Mouse (Mus musculus) mesoderm, embryonic 11.5 days (tissue): Measurements from ENCODE around the gene Gata3.
A peak's percentile ranks its signal among the peaks of the same experiment; 100 is the strongest.

Source experiments
- DNase-seq: peaks from one replicate; pipeline ENCODE4 v3.0.0-alpha.2; 2012; ENCODE audit warnings: low read depth, low spot score

Gata3 gene

DNA sequence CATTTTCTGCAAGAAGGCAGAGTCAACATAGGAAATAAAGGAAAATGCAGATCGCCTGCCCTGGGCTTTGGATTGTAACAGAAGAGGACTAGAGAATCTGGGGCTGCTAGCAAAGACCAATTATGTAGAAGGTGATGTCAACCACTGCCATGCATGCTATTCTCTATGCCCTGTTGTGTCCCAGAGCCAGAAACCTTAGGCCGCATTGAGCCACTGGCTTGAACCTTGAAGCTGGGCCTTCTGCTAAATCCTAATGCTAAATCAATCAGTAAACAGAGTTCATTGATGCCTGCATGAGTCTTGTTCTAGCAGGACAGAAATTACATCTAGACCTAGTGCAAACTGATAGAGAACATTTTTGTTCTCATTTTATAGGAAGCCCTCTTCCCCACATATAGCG lies 3.8 kb downstream of the Gata3 start:
- DNase-seq, result no peak

DNA sequence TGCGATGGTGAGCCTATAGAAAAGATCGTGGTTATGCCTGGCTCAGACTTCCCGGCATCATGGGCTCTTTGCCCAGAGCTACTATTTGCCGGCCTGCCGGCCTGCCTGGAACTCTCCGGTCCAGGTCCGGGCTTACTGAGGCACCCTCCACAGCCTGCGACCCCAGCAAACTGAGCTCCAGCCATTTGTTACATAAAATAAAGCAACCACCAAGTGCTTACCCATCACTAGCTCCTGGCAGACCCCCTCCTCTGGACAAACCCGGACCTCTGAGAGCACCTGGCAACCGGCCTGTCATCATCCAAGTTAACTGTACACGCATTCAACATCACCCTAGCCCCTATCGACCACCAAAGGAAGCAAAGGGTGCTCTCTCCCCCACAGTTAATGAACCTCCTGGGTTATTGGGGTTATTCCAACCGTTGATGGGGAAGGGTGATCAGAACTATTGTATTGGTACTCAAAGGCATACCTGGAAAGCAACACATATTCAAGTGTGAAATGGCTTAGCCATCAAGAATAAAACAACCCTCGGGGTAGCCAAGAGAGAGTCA lies 4.5 kb downstream of the Gata3 start:
- no peak for DNase-seq

DNA sequence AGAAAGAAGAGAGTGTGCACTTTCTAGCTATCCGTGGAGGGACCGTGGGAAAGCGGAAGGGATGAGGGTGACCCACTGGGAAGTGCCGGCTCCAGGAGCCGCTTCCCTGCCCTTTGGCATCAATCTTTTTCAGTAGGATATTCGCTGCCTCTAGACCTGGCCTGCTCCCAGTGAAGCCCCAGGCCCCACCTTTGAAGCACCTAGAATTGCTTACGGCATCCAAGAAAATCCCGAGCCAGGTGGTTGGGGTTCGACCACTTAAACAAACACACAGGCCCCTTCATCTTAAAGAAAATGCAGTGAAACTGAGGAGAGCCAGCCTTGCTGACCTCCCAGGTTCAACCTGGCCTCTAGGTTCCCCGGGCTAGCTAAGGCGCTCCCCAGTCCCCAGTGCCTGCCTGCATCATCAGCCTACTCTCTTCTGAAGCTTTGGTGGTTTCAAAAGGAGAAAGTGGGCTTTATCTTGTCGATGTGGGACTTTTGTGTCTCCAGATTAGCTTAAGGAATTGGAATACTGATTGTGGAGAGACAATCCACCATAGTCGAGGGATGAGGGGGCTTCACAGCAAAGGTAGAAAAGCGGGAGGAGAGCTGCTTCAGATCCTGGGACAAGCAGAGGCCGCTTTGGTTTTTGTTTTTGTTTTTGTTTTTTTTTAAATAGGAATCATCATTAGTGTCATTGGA lies 5.2 kb downstream of the Gata3 start:
- DNase-seq, result no peak

DNA sequence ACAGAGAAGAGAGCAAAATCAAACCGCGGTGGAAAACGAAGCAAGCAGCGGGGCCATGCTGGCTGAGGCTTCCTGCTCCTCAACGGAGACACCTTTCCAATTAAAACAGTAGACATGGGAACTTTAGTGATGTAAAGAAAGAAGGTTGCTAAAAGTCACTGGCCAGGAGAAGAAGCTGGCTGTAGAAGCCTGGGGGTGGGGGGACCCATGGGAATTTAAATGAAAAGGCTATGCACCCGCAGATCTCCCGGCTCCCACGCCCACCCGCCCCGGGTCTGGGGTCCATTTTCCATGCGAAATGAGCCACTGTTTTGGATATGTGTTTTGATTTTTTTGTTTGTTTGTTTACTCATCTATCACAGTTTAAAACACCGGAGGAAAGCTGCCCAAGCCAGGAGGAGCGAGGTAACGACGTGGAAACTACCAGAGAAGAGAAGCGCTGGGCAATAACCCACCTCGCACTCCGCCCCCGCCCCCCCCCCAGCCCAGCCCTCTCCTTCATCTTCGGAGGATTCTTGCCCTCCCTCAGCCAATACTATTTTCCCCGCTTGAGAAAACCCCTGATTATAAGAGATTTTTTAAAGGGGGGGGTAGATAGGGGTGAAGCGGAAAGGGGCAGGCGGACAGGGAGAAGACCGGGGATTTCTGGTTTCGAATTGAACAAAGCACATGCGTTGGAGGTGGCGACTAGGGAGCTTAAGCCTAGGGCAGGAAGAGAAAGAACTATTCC lies 5.9 kb downstream of the Gata3 start:
- no peak for DNase-seq

DNA sequence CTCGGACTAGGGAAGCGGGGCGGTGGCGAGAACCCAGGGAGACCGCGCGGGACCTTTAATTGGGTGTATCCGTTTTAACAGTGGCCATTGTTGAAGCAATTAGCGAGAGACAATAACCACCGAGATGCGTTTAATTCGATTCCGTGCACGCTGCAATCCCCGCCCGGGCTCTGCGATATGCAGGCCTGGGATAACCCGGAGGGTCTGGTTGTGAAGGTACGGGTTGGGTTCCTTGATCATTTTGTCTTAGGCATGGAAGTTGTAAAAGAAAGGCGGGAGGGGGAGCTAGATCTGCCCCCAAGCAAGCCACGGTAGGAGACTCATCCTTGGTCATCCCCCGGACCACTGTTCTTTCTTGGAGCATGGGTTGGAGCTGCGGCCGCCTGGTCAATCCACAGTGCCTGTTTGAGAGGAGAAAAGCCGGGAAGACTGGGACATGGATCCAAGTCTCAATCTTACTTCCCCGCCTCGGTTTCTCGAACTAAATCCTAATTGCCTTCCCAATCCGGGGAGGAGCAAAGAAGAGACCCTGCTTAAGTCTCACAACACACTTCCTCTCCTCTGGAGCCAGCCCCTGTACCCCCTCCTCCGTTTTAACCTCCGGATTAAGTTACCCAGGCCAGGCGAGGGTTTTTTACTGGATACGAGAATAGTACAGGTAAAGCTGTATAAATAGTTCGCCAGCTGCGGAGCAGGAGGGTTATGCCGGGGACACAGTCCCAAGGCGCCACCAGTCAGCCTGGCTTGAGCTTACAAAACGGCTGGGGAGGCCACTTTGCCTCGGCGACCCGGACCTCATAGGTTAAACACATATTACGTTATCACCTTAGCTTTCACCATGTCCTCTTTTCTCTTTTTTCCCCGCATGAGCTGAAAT lies 6.7 kb downstream of the Gata3 start:
- no peak for DNase-seq

DNA sequence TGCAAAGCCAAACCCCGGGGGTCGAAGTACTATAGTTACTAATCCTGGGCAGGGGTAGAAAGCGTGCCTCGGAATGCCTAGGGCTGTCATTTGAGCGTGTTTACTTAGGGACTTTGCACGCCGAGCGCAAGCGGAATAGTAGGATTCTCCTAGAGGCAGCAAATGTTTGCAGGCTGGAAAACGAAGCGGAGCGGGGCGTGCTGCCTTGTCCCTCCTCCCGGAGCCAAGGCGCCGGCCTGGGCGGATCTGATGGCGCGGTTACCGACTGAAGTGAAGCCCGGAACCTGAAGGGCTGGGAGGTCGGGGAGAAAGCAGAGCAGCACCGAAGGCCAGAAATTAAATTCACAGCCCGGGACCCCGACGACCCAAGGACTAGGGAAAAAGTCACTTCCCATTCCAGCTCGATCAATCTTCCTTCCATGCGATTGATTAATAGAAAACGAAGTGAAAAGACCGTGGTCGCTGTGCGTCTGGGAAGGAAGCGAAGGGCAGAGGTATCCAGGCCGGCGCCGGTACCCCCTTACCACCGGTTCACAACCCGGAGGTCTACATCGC lies 7.4 kb downstream of the Gata3 start:
- DNase-seq, result no peak

DNA sequence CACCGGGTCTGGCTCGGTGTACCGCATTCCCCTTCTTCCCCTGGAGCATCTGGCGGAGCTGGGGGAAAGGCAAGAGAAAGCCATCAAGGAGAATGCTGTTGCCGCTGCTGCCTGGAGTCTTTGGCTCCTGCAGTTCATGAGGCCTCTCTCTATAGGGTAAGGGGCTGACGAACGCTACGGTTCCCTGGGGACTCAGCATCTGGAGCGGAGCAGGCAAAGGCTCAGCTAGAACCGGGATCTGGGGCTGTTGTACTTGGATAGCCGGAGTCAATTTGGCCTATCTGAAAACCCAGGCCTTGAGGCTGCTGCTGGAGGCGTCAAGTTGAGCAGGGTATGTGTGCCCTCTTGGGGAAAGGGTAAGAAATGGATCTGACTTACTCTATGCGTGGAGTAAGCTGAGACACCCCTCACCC lies 8.2 kb downstream of the Gata3 start:
- DNase-seq, result no peak

DNA sequence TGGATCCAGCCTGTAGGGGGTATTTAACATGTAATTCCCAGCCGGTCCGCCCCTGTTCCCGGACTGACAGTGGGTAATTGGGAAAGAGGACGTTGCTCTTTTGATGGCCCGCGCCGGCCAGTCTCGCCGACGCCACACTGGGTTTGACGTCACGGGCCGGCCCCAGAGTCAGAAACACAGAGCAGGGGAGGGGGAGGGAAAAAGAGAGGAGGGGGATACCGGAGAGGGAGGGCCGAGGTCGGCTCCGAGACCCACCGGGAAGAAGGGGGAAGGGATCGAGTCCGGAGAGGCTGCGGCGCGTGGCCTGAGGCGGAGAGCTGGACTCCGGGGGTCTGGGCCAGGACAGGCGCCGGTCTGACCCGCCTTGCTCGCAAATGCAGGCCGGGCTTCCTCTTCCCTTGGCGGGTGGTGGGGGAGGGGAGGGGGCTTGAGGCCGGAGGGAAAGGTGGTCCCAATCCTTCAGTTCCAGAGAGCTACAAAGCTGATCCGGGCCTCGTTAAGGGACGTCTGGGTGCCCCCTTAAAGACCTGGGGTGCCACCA lies 8.7 kb downstream of the Gata3 start, which contains the start of gene 4930412O13Rik:
Gene 4930412O13Rik (plus strand): TSS at position 202 of the 541 bp plus-strand sequence.
- DNase-seq, result peak; percentile 56

DNA sequence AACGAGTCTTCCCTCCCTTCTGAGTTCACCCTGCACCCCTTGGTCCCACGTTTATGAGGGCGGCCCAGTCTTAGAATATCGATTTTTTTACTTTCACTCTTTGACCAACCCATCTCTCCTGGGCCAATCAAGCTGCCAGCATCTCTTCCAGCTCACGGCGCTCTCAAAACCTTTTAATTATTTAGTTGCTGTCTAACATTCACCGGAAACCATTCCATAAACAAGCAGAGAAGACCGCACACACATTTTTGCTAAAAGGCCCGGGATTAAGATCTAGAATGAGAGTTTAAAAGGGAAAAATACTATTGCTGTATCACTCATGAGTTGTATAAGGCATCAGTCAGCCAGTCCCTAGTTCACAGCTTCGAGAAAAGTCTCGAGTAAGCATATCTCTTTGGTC lies 9.6 kb downstream of the Gata3 start:
- DNase-seq, result no peak

DNA sequence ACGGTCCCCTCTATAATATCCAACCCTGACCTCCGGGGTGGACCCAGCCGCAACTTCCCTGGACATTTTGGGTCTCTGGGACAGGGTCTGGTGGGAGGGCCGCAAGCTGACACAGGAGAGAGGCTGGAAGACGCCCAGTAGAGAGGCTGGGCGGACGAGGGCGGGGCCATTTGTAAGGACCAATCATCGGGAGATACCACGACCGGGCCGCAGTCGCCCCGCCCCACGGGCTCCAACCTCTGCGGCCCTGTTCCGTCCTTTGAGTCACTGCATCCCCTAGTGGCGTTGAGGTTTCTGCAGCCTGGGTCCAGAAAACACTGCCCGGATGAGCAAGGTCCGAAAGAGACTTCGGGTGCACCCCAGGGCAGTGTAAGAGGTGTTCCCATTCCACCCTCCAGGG lies 10.3 kb downstream of the Gata3 start:
- peak; percentile 96 for DNase-seq

DNA sequence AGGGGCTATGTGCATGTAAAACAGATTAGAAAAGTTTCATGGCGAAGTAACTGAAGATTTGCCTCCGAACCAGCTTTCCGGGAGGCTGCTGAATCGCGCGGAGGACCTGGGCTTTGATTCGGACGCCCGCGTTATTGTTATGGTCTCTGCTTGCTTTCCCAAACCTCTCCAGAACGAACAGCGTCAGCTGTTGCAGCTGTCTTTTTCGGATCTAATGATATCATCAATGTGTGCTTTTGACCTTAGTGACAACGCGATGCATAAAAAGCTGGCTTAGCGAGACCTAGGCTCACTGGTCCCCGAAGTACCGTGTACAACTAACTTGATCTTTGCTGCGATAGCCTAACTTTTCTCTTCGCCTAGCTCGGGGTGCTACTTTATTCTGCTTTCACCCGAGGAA lies 10.7 kb downstream of the Gata3 start:
- peak; percentile 48 for DNase-seq

DNA sequence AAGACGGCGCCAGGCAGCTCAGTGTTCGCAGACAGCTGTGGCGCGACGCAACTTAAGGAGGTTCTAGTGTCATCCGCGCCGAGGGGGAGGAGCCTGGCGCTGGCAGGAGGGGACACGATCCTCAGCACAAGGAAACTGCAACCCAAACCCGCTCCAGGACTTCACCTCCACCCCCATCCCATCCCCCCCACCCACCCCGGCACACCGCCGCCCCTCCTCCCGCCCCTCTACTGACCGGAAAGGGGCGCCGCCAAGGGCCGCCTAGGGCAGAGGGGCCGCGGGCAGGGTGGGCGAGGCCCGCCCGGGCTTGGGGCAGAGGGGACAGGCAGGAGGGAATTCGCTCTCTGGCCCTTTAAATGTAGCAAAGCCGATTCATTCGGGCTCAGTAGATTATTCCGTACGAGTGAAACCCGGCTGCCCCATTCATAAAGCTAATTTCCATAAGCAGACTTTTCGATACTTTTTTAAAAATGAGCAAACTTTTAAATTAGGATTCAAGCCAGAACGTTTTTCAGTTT lies 11.2 kb downstream of the Gata3 start:
- peak; percentile 76 for DNase-seq

DNA sequence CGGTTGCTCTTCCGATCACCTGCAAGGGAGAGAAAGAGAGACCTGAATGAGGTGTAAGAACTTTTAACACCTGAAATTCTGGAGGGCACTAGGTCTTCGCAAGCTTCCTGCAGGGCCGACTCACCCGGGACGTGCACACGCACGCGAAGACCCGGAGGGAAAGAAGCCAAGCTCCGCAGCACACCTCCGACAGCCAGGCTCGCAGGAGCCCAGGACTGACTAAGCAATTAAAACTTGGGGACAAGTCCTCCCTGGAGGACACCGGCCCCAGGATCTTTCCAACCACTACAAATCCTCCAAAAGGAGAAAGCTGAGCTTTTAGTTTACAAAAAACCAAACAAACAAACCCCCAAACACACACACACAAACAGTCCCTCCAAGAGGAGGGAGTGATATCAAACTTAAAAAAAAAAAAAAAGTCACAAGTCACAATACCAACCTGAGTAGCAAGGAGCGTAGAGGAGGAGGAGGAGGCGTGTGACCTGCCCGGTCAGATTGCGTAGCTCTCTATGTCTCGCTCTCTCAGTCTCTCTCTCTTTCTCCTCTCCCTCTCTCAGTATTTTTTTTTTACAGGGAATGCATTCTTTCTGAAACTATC lies 11.8 kb downstream of the Gata3 start:
- DNase-seq, result no peak

DNA sequence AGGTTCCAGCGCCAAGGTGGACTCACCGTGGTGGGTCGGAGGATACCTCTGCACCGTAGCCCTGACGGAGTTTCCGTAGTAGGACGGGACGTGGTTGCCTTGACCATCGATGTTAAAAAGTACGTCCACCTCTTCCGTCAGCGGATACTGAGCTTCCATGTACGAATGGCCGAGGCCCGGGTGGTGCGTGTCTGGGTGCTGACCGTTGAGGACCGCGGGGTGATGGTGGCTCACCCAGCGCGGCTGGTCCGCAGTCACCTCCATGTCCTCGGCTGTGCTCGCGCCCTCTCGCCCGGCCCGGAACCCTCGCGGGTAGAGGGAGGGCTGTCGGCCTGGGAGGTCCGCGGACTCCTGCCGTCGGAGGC lies 12.5 kb downstream of the Gata3 start:
- DNase-seq, result no peak

DNA sequence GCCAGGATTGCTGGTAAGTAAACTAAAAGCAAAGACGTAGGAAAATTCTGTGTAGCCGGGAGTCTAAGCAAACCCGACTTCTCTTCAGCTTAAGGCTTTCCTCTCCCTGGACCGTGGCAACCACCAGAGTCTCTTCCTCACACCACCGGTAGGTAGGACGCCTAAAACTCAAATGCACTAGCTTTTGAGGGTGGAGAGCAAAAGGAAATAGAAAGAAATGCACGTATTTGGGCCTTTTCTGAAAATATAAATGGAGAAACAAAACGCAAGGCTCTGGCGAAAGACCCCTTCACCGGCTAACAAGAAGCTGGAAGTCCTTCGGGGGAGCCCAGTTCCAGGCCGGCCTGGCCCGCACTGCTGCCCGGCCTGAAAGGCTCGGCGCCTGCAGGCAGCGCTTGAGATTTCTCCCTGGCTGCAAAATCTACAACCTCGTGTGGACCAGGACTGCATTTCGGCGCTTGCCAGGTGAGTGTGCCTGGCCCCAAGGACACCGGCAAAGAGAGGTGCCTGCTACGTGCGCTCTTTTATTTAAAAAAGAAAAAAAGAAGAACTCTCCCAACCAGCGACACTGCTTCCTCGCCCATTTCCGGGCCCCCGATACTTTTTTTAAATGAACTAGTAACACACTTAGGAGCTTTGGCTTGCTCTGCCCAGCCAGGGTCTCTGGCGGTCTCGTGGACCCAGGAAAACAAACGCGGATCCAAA lies 13.1 kb downstream of the Gata3 start:
- no peak for DNase-seq

DNA sequence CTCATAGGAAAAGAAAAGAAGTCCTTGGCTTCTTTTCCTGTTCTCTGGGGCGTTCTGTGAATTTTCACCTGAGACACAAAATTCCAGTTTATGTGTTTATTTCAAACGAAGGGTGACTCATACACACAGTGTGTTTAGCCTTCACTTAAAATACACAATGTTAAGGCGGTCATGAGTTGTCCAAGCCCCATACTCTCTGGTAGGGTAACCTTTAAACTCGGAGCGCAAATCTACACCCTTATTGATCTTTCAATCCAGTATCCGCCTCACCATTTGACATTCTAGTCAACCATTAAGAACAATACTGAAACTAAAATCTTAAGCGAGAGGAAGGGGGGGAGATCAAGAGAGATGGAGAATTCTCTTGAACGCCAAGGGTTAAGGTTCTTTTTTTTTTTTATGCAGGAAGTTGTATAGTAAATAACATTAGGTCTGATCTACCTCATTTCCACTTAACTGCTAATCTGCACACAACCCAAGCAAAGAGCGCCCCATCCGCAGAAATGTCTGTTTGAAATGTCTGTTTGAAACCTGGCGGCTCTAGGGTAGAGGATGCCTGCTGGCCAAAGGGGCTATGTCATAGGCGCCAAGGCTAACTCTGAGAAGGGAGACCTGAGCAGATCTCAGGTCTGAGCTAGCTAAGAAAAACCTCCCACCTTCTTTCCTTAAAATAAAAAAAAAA lies 14.0 kb downstream of the Gata3 start:
- no peak for DNase-seq

DNA sequence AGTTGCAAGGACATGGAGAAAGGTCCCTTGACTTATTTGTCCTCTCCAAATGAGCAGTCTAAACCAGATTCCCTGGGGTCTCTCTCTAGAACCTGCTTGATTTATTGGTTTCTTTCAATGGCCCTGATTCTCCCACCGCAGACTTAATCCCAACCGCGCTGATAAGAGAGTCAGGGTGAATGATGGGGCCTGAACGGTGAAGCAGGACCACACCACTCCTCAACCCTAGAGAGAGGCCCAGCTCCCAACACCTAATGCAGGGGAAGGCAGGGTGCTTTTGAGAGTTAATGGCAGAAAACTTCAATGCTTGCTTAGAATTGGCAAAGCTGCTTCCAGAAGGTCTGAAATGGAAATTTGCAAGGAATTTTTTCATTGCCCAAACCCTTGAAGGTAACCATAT lies 14.6 kb downstream of the Gata3 start:
- DNase-seq, result no peak

DNA sequence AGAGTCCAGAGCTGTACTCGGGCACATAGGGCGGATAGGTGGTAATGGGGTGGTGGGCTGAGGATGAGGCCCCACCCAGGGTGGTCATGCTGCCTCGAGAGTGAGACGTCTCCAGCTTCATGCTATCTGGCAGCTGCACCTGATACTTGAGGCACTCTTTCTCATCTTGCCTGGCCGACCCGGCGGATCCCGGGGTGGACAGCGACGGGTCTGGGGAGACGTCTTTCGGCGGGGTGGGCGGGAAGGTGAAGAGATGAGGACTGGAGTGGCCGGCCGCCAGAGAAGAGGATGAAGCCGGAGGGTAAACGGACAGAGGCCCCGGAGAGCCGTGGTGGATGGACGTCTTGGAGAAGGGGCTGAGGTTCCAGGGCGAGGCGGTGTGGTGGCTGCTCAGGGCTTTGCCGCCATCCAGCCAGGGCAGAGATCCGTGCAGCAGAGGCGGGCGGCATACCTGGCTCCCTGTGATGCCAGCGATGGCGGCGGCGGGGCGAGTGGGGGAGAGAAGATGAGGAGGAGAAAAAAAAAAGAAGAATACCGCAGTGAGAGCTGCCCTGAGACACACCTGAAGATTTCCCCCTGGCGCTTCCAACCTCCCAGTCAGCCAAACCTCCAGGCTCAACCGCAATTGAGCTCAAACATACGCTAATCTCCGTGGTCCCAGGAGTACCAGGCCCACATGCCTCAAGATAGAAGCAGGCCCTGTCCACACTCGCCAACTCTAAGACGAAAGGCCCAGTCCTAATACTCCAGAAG lies 15.2 kb downstream of the Gata3 start:
- no peak for DNase-seq

DNA sequence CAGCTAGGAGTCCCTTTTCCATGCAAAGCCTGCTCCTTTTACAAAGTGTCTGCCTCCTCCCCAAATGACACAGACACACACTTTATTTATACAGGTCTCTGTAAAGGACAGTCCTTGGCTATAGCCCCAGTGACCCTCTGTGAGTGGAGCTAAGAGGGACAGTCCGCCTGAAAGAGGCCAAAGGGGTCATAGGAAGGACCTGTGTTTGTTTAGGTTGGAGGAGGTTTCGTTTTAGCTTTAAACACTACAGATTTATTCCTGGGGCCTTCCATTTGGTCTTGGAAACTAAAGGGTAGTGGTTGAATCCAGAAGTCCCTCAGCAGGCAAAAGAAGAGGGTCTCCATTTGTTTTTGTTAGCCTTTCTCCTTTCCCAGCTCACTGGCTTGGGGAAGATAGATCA lies 16.1 kb downstream of the Gata3 start:
- DNase-seq, result no peak
